In genomic region chr5:134907135-134907534, GRCm38 (mm10) we compare ENCODE assay signal across 7 mouse cellular contexts. TPM values are rescaled to one million over a fixed set of nuclear protein-coding genes. Genes with fewer than 3 reads are reported as not detected.
DNase-seq lines count a peak whose midpoint lies in the region; ATAC-seq lines count a peak whose summit lies in the region.

No protein-coding gene starts in this region.

- H3K27ac ChIP-seq in intestine, embryonic 14.5 days (ENCODE audit: low read depth): no peak overlapping the region

- WGBS in intestine, embryonic 14.5 days: 1% methylated on average over 13 of the region's 13 CpGs

- no peaks in the 10 kb centered on the region for H3K9me3 ChIP-seq in intestine, embryonic 14.5 days (ENCODE audit: control insufficient read depth, low read length)

- peak; percentile 88 for DNase-seq in adrenal gland, adult 8-10 months
- peak; percentile 89 for DNase-seq in embryo, embryonic 11 days
- peak; percentile 84 for DNase-seq in gastrocnemius, postnatal 25 days
- peak; percentile 99 for DNase-seq in intestine, embryonic 14.5 days (ENCODE audit: low spot score)
- DNase-seq in left cerebral cortex, postnatal 10 days (ENCODE audit: extremely low spot score in 1 of 2, low spot score in 2 of 2): peak; percentile 91 to 95
- peak; percentile 96 for DNase-seq in mesoderm, embryonic 11.5 days (ENCODE audit: low read depth, low spot score)
- peak; percentile 89 for DNase-seq in spleen, adult 12 weeks (ENCODE audit: low spot score)

- no peaks in the 10 kb centered on the region for H3K4me1 ChIP-seq in intestine, embryonic 14.5 days (replicated peaks; ENCODE audit: control insufficient read depth, insufficient read depth, low read length)

- intact Hi-C loops in left cerebral cortex, postnatal 10 days (cut with DNase I): loop anchor here (1.0 kb wide), 1 partner anchor 58 kb away; no protein-coding TSS in a partner anchor

- H3K4me3 ChIP-seq in intestine, embryonic 14.5 days (ENCODE audit: low read depth, low read length): no peak overlapping the region

- H3K36me3 ChIP-seq in intestine, embryonic 14.5 days (ENCODE audit: control insufficient read depth, insufficient read depth, low read length): no peaks in the 10 kb centered on the region

- peak; percentile 81 for ATAC-seq in intestine, embryonic 14.5 days (replicated peaks; ENCODE audit: low FRiP score, low TSS enrichment, low read depth)

- no peak overlapping the region for H3K9ac ChIP-seq in intestine, embryonic 14.5 days (ENCODE audit: low read length)

- H3K27me3 ChIP-seq in intestine, embryonic 14.5 days (replicated peaks; ENCODE audit: control insufficient read depth, insufficient read depth, low read length): no peaks in the 10 kb centered on the region

- no peak overlapping the region for H3K4me2 ChIP-seq in intestine, embryonic 14.5 days (ENCODE audit: low read length)

RNA-seq across cellular contexts. Expression of gene Tmem270, which starts 0.6 kb away (rescaled TPM):
- not detected for total RNA-seq in adrenal gland, adult 8-10 months (2022)
- not detected for total RNA-seq in gastrocnemius, postnatal 25 days (2021)
- not detected in 2 replicates for polyA plus RNA-seq in intestine, embryonic 14.5 days (2014; fragmentation: Nextera tagmentation; extraction: Ambion mirVana)
- not detected for total RNA-seq in left cerebral cortex, postnatal 10 days (2021)

RNA-seq across cellular contexts. Expression of gene Cldn13, which starts 8.2 kb away (rescaled TPM):
- total RNA-seq in adrenal gland, adult 8-10 months (2022): not detected
- total RNA-seq in gastrocnemius, postnatal 25 days (2021): not detected
- polyA plus RNA-seq in intestine, embryonic 14.5 days (2014; fragmentation: Nextera tagmentation; extraction: Ambion mirVana): 0.23 TPM in 1 of 2 replicates, not detected in the other
- not detected for total RNA-seq in left cerebral cortex, postnatal 10 days (2021)

RNA-seq across cellular contexts. Expression of gene Mettl27, which starts 25.0 kb away (rescaled TPM):
- total RNA-seq in adrenal gland, adult 8-10 months (2022): 10 to 100 TPM; 22.1 to 55.7 (median 44.6) TPM
- total RNA-seq in gastrocnemius, postnatal 25 days (2021): 1 to 10 TPM; 4.0 to 5.2 TPM
- 22.7 and 24.6 TPM in 2 replicates for polyA plus RNA-seq in intestine, embryonic 14.5 days (2014; fragmentation: Nextera tagmentation; extraction: Ambion mirVana)
- 1 to 10 TPM; 8.7 to 8.9 TPM for total RNA-seq in left cerebral cortex, postnatal 10 days (2021)

RNA-seq across cellular contexts. Expression of gene Cldn4, which starts 39.6 kb away (rescaled TPM):
- not detected for total RNA-seq in adrenal gland, adult 8-10 months (2022)
- not detected for total RNA-seq in gastrocnemius, postnatal 25 days (2021)
- 78.1 and 78.3 TPM in 2 replicates for polyA plus RNA-seq in intestine, embryonic 14.5 days (2014; fragmentation: Nextera tagmentation; extraction: Ambion mirVana)
- total RNA-seq in left cerebral cortex, postnatal 10 days (2021): not detected
